Mouse (Mus musculus) bone marrow, adult 2 months (tissue): ENCODE measurements around the gene Kiss1r.

Experiments
- CTCF ChIP-seq: fragments of 200-500 bp; IDR thresholded peaks from 2 replicates; pipeline ENCODE4 v1.5.1; 2011; ENCODE audit warnings: low read length, control low read depth; ENCODE audit not compliant: control insufficient read depth, insufficient read depth
- POLR2A ChIP-seq: fragments of 200-500 bp; IDR thresholded peaks from 2 replicates; pipeline ENCODE4 v1.6.1; 2011; ENCODE audit warnings: low read depth, mild to moderate bottlenecking, control low read depth, low read length, borderline replicate concordance; ENCODE audit not compliant: control insufficient read depth

DNA sequence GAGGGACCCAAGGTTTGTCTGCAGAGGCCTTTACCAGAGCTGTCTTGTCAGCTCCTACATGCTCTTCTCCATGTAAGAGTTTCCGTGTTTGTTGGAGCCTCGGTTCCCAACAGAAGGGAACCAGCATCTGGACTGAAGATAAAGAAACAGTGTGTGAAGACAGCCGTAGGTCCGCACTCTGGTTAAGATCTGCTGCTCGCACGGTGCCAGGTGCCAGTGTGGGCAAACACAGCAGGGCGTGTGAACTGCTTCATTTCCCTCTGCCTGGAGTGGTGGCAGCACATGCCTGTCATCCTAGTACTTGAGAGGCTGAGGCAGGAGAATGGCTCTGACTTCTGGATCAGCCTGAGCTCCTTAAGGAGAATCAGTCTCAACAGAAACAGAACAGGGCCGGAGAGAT is 44.9 kb upstream of the Kiss1r start:
- TF ChIP-seq CTCF (no peak), POLR2A (no peak)
